Mouse (Mus musculus) heart, embryonic 14.5 days (tissue): Measurements from ENCODE around the gene Plcb1. TPM values are rescaled to one million over a fixed set of nuclear protein-coding genes. Genes with fewer than 3 reads are reported as not detected.

Source experiments
- ATAC-seq: fragments of 200-750 bp; cut with Nextera tagmentation; 2 replicates; pipeline ENCODE4 v1.8.0; 2017; ENCODE audit warnings: low read depth, moderate TSS enrichment; ENCODE audit not compliant: insufficient number of reproducible peaks, insufficient read depth, low FRiP score
- H3K27ac ChIP-seq, 2 experiments: fragments of 200-500 bp in 1 of 2; fragments of 300-500 bp in 1 of 2; sonication (generic) in 1 of 2; replicated peaks in 1 of 2; 2 replicates each; pipeline ENCODE4 v1.5.1; 2012 to 2014; ENCODE audit warnings: low read depth in 2 of 2, low read length in 2 of 2, control low read depth in 1 of 2, mild to moderate bottlenecking in 1 of 2, mixed read lengths in 1 of 2; ENCODE audit not compliant: control insufficient read depth in 1 of 2, insufficient read depth in 1 of 2
- H3K27me3 ChIP-seq: fragments of 300-500 bp; sonication (generic); 2 replicates; pipeline ENCODE4 v1.6.1; 2014; ENCODE audit warnings: mild to moderate bottlenecking, low read length, control low read depth; ENCODE audit not compliant: control insufficient read depth, insufficient read depth
- H3K36me3 ChIP-seq: fragments of 300-500 bp; sonication (generic); 2 replicates; pipeline ENCODE4 v1.6.1; 2014; ENCODE audit warnings: mild to moderate bottlenecking, control low read depth, low read length, mixed read lengths; ENCODE audit not compliant: control insufficient read depth, insufficient read depth
- H3K4me1 ChIP-seq, 2 experiments: fragments of 200-500 bp in 1 of 2; fragments of 300-500 bp in 1 of 2; sonication (generic) in 1 of 2; 2 replicates each; pipeline ENCODE4 v1.6.1; 2012 to 2014; ENCODE audit warnings: low read length in 2 of 2, control low read depth in 1 of 2, mixed read lengths in 1 of 2; ENCODE audit not compliant: control insufficient read depth in 2 of 2, insufficient read depth in 2 of 2
- H3K4me2 ChIP-seq: fragments of 300-500 bp; sonication (generic); 2 replicates; pipeline ENCODE4 v1.6.1; 2014; ENCODE audit warnings: mild to moderate bottlenecking, low read length
- H3K4me3 ChIP-seq, 2 experiments: fragments of 200-500 bp in 1 of 2; fragments of 300-500 bp in 1 of 2; sonication (generic) in 1 of 2; 2 replicates each; pipeline ENCODE4 v1.5.1; 2012 to 2014; ENCODE audit warnings: low read length in 2 of 2, mild to moderate bottlenecking in 2 of 2, control low read depth in 1 of 2, low read depth in 1 of 2, moderate library complexity in 1 of 2; ENCODE audit not compliant: control insufficient read depth in 1 of 2, insufficient read depth in 1 of 2
- H3K9ac ChIP-seq: fragments of 300-500 bp; sonication (generic); 2 replicates; pipeline ENCODE4 v1.6.1; 2014; ENCODE audit warnings: mild to moderate bottlenecking, low read length
- H3K9me3 ChIP-seq: fragments of 300-500 bp; sonication (generic); 2 replicates; pipeline ENCODE4 v1.6.1; 2016; ENCODE audit warnings: low read length, control low read depth; ENCODE audit not compliant: control insufficient read depth
- WGBS: fragments of 180-500 bp; shearing (Covaris S2); extraction: QIAGEN DNeasy Blood & Tissue Kit; methylation state at CpG from one replicate; pipeline ENCODE4 v1.1.7; 2014; 5-methylcytosine and 5-hydroxymethylcytosine counted together
- polyA plus RNA-seq: library from polyadenylated mRNA; unstranded; fragments of >200 nt; fragmentation: Nextera tagmentation; extraction: Ambion mirVana; gene quantifications from 2 replicates; pipeline ENCODE4 v1.2.1, GENCODE M21; 2014

Plcb1 gene
- polyA plus RNA-seq, 1 experiment from 2014 or later: 5.5 TPM

DNA sequence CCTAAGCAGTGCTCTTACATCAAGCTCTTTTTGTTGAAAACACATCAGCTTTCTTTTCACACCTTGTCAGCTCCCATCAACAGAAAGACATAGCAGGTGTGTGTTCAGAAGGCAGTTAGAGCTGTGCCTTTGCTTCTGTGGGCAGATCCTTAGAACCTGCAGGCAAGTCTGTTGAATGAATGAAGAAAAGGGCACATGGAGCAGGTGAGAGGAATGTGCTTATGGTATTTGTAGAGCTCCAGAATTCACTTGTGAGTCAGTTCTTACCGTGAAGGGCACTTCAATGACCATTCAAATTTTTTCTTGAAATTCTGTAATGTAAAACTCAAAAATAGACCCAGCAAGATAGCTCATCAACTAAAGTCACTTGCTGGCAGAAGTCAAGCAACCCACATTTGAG, 423.0 kb downstream of the Plcb1 start:
- WGBS: 83% methylated on average over 1 of the region's 1 CpGs
- Histone ChIP-seq H3K27ac (no peak overlapping the region), H3K36me3 (no peaks in the 10 kb centered on the region), H3K9ac (no peak overlapping the region), H3K27me3 (no peaks in the 10 kb centered on the region), H3K4me1 (no peaks in the 10 kb centered on the region), H3K4me2 (no peak overlapping the region), H3K4me3 (no peak overlapping the region), H3K9me3 (no peaks in the 10 kb centered on the region)
- no peak for ATAC-seq

DNA sequence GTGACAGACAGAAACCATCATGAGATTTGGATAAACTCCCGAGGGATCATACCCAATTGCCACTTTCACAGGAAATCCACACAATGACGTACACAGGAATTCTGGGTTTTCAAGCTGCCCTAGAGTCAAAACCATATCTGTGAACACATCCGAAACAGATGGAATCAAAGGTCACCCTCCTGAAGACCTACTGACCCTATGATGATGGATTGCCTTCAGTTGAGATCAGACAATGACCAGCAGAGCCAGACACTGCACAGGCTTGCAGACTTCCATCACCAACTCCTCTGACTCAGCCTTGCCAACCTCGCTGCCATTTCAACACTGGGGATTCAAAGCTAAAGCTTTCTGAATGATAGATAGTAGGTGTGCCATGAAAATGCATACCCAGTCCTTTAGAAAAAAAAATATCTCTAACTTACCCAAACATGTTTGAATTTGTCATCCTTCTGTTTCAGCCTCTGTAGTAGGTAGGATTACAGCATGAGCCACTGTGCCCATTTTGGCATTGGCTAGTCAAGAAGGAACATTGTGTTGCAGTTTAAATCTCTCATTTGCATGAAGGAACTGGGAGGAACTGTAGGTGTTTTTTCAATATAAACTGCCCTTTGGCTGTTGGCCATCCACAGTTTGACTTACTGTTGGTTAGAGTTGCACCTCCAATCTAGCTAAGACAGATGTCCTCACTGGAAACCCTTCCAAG, 429.0 kb downstream of the Plcb1 start:
- H3K4me2 ChIP-seq: no peak overlapping the region
- 54% methylated on average over 4 of the region's 4 CpGs for WGBS

DNA sequence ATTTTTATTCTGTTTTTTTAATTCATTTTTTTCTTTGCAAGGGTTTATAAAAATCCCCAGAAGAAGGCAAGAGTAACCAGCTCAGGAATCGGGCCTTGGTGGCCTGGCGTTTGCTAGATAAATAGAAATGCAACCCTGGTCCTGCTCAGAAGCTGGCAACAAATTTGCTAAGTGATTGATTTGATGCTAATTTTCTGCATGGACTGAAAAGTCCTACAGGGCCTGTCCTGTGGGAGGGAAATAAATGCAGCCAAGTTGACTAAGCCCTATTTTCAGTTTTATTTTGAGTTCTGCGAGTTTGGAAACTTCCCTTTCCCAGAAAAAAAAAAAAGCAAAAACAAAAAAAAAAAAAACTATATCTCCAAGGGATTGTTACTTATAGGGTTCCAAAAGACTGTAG, 433.5 kb downstream of the Plcb1 start:
- Histone ChIP-seq H3K4me2 (no peak overlapping the region), H3K27ac (no peak overlapping the region), H3K9me3 (no peaks in the 10 kb centered on the region), H3K36me3 (no peaks in the 10 kb centered on the region), H3K4me3 (no peak overlapping the region), H3K9ac (no peak overlapping the region), H3K4me1 (no peaks in the 10 kb centered on the region), H3K27me3 (no peaks in the 10 kb centered on the region)
- no peak for ATAC-seq
- 79% methylated on average over 3 of the region's 3 CpGs for WGBS

More for the DNA sequence above, 429.0 kb downstream of the Plcb1 start:
- no peaks in the 10 kb centered on the region for H3K36me3 ChIP-seq
- ATAC-seq: no peak
- no peak overlapping the region for H3K4me3 ChIP-seq
- no peak overlapping the region for H3K27ac ChIP-seq
- H3K9ac ChIP-seq: no peak overlapping the region
- no peaks in the 10 kb centered on the region for H3K4me1 ChIP-seq
- no peaks in the 10 kb centered on the region for H3K27me3 ChIP-seq
- no peaks in the 10 kb centered on the region for H3K9me3 ChIP-seq

DNA sequence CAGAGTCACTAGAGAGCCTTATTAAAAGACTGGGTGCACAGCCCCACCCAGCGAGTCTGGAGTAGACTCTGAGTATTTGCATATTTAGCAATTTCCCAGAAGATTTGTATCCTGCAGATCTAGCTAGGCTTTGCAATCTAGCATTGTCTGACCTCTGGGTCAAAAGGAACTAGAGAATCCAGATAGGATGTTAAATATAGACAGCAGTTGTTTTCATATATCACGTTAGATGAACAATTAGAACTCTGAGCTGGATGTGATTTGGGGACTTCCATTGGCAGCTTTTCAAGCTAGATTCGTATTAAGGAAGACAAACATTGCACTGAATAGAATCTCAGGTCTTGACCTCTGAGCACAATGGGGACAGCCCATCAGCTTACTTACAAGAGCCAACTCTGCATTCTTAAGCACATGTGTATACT, 439.7 kb downstream of the Plcb1 start:
- Histone ChIP-seq H3K27ac (no peak overlapping the region), H3K4me2 (no peak overlapping the region), H3K9ac (no peak overlapping the region), H3K27me3 (no peaks in the 10 kb centered on the region), H3K4me1 (no peaks in the 10 kb centered on the region), H3K36me3 (no peaks in the 10 kb centered on the region), H3K4me3 (no peak overlapping the region), H3K9me3 (no peaks in the 10 kb centered on the region)
- 46% methylated on average over 3 of the region's 3 CpGs for WGBS
- ATAC-seq: no peak

DNA sequence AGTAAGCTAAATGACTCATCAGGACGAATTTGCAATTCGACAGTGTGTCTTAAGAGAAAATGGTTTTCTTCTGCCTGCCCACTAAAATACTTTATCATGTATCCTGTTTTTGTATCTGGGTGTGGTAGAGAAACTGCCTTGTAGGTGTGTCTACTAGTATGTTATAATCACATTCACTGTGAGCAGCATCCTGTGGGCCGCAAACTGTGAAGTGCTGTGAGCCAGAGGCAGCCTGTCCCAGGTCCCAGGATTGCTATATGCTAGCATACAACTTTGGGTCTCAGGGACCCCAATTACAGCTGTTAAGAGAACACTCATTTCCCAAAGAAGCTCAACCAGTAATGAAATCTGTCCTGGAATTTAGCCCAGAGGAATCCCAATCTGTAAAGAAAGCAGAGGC, 444.4 kb downstream of the Plcb1 start:
- WGBS: 70% methylated on average over 3 of the region's 3 CpGs
- no peak for ATAC-seq
- no peak overlapping the region for H3K27ac ChIP-seq

DNA sequence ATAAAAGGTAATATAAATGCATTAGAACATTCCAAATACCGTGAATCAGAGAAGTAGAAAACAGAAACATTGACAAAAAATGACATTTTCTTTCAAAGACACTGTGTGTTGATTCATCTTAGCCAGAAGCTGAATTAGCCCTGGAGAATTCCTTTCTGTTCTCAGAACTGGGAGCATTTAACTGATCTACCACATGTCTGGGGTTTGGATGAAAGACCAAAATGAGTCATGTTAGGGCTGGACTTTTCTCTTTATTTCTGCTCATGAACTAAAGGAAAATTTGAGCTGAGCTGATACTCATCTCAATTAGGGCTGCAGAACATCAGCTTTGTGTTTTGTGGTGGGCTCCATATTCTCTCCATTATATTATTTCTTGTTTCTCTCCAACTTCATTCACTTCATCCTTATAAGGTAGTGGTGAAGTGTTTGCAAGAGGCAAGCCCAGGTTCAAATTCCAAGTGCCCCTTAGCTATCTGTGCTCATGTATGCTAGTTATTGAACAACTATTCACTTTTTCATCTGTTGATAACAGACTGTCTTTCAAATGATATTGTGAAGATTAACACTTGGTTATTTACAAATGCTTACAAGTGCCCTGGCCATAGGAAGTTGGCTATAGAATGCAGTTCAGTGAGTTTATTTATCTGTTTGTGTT, 456.9 kb downstream of the Plcb1 start:
- H3K27me3 ChIP-seq: no peaks in the 10 kb centered on the region
- no peak for ATAC-seq
- H3K27ac ChIP-seq: no peak overlapping the region
- 89% methylated on average over 1 of the region's 1 CpGs for WGBS
- H3K4me2 ChIP-seq: no peak overlapping the region
- no peak overlapping the region for H3K9ac ChIP-seq
- no peaks in the 10 kb centered on the region for H3K36me3 ChIP-seq
- no peaks in the 10 kb centered on the region for H3K4me1 ChIP-seq
- H3K9me3 ChIP-seq: no peaks in the 10 kb centered on the region
- H3K4me3 ChIP-seq: no peak overlapping the region

More for the DNA sequence above, 444.4 kb downstream of the Plcb1 start:
- Histone ChIP-seq H3K4me2 (no peak overlapping the region), H3K9me3 (no peaks in the 10 kb centered on the region), H3K27me3 (no peaks in the 10 kb centered on the region), H3K36me3 (no peaks in the 10 kb centered on the region), H3K9ac (no peak overlapping the region), H3K4me3 (no peak overlapping the region), H3K4me1 (no peaks in the 10 kb centered on the region)

DNA sequence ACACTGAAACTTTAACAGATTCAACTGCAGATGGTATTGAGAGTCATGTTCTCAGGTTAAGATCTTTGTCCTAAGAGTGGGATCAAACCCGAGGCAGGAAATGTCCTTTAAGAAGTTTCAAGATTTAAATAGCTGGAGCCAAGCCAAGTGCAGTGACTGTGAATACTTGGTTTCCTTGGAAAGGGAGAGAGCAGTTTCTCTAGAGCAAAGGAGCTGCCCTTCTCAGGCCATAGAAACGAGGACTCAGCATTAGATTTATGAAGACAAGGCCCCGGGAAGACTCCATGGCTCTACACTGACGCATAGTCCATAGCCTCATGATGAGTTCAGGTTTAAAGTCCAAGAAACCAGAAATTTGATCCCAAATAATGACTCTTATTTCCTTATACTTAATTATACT, 457.9 kb downstream of the Plcb1 start:
- no peak overlapping the region for H3K4me3 ChIP-seq
- H3K27ac ChIP-seq: no peak overlapping the region
- no peaks in the 10 kb centered on the region for H3K36me3 ChIP-seq
- no peak for ATAC-seq
- H3K9ac ChIP-seq: no peak overlapping the region
- no peak overlapping the region for H3K4me2 ChIP-seq
- no peaks in the 10 kb centered on the region for H3K27me3 ChIP-seq
- H3K9me3 ChIP-seq: no peaks in the 10 kb centered on the region
- H3K4me1 ChIP-seq: no peaks in the 10 kb centered on the region
- WGBS: 68% methylated on average over 4 of the region's 4 CpGs
